Mouse (Mus musculus) G1E (cell line): ENCODE measurements around the gene Prickle1.

Source experiments
- CTCF ChIP-seq: IDR thresholded peaks from 2 replicates; pipeline ENCODE4 v1.5.1; 2012; ENCODE audit warnings: low read depth, low read length, inconsistent platforms, mixed read lengths
- GATA1 ChIP-seq: IDR thresholded peaks from 2 replicates; pipeline ENCODE4 v1.6.1; 2012; ENCODE audit warnings: borderline replicate concordance, low read length, inconsistent platforms, mixed read lengths
- GATA2 ChIP-seq: IDR thresholded peaks from 2 replicates; pipeline ENCODE4 v1.6.1; 2012; ENCODE audit warnings: low read depth, low read length, inconsistent platforms, borderline replicate concordance
- POLR2AphosphoS5 ChIP-seq: IDR thresholded peaks from 2 replicates; pipeline ENCODE4 v1.6.1; 2012; ENCODE audit warnings: low read depth, low read length, inconsistent platforms; ENCODE audit not compliant: insufficient replicate concordance

DNA sequence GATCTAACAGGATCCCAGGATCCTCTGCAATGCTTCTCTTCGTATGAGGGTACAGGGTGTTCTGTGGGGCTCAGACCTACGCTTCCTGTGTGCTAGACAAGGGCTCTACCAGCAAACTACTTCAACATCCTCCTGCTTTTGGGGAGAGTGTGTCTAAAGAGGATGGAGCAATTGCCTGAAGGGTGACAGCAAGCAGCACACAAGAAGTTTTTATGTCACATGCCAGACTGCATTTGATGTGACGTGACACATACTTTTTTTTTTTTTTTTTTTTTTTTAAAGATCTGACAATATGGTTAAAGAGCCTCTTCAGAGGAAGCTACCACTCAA lies 65.0 kb downstream of the Prickle1 start:
- TF ChIP-seq GATA2 = no peak
- TF ChIP-seq CTCF = no peak
- no peak for TF ChIP-seq GATA1
- no peak for TF ChIP-seq POLR2AphosphoS5
